21 mouse cellular contexts compared by ENCODE assay signal in the genomic region with DNA sequence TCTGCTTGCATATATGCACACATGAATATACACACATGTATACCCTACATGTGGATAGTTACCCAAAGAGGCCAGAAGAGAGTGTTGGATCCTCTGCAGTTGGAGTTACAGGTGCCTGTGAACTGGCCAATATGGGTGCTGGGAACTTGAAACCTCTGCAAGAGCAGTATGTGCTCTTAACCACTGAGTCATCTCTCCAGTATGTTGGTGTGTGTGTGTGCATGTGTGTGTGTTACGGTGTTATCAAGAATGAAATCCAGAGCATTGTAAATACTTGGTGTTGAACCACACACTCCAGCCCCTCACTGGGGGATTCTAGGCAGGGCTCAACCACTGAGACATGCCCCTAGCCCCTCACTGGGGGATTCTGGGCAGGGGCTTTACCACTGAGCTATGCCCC. TPM values are rescaled to one million over a fixed set of nuclear protein-coding genes. Genes with fewer than 3 reads are reported as not detected.
"Had no signal": no experiment of that assay in that cellular context is flagged by ENCODE, and none has a peak within 500 bp of the region (broad histone marks: within the 10 kb centered on the region; RNA-seq: fewer than 3 reads in every experiment).

No protein-coding gene starts in this region.

- H3K4me3 ChIP-seq: left cerebral cortex, adult 2 months; limb, embryonic 10.5 days; liver, embryonic 13.5 days; lung, embryonic 15.5 days; midbrain, embryonic 10.5 days; myocyte; neural tube, embryonic 15.5 days had no signal

- ATAC-seq: liver, postnatal 0 days had no signal

- H3K9ac ChIP-seq: liver, embryonic 13.5 days; liver, postnatal 0 days; lung, embryonic 15.5 days; neural tube, embryonic 15.5 days had no signal

- H3K4me1 ChIP-seq: limb, embryonic 10.5 days; lung, embryonic 15.5 days; midbrain, embryonic 10.5 days; neural tube, embryonic 15.5 days had no signal

- DNase-seq: kidney, adult 8-10 months; kidney, postnatal 25 days; liver, embryonic 13.5 days; liver, postnatal 0 days; lung, postnatal 36 days; midbrain, embryonic 14.5 days; right cerebral cortex, adult 18-20 months; thymus, adult 2 months; thymus, postnatal 36 days had no signal

- H3K9me3 ChIP-seq: limb, embryonic 10.5 days; liver, embryonic 13.5 days; lung, embryonic 15.5 days; midbrain, embryonic 10.5 days; neural tube, embryonic 15.5 days had no signal

- H3K27me3 ChIP-seq: lung, embryonic 15.5 days had no signal

- H3K4me2 ChIP-seq: lung, embryonic 15.5 days; neural tube, embryonic 15.5 days had no signal

- H3K27ac ChIP-seq: left cerebral cortex, adult 2 months; limb, embryonic 10.5 days; liver, embryonic 13.5 days; lung, embryonic 15.5 days; midbrain, embryonic 10.5 days; neural tube, embryonic 15.5 days had no signal

- H3K36me3 ChIP-seq: limb, embryonic 10.5 days; liver, embryonic 13.5 days; lung, embryonic 15.5 days; midbrain, embryonic 10.5 days; neural tube, embryonic 15.5 days had no signal

RNA-seq across cellular contexts. Expression of a gene that starts 4.6 kb away (rescaled TPM):
- polyA plus RNA-seq: myocyte had no signal

RNA-seq across cellular contexts. Expression of a gene that starts 8.7 kb away (rescaled TPM):
- total RNA-seq: layer of hippocampus, postnatal 25 days; left cerebral cortex, adult 2 months; left cerebral cortex, postnatal 14 days had no signal
- polyA plus RNA-seq: limb, embryonic 10.5 days; midbrain, embryonic 10.5 days; midbrain, embryonic 14.5 days; myocyte; neural tube, embryonic 15.5 days had no signal

RNA-seq across cellular contexts. Expression of a gene that starts 36.0 kb away (rescaled TPM):
- total RNA-seq: layer of hippocampus, postnatal 25 days; left cerebral cortex, adult 2 months; left cerebral cortex, postnatal 14 days; megakaryocyte progenitor cell, adult 5-6 weeks had no signal
- polyA plus RNA-seq: kidney, embryonic 16.5 days; limb, embryonic 10.5 days; limb, embryonic 14.5 days; liver, embryonic 13.5 days; liver, postnatal 0 days; lung, embryonic 15.5 days; midbrain, embryonic 10.5 days; midbrain, embryonic 14.5 days; myocyte; neural tube, embryonic 11.5 days; neural tube, embryonic 15.5 days; thymus, adult 2 months had no signal

RNA-seq across cellular contexts. Expression of a gene that starts 36.0 kb away (rescaled TPM):
- total RNA-seq: layer of hippocampus, postnatal 25 days; left cerebral cortex, adult 2 months; left cerebral cortex, postnatal 14 days; megakaryocyte progenitor cell, adult 5-6 weeks had no signal
- polyA plus RNA-seq: limb, embryonic 10.5 days; limb, embryonic 14.5 days; liver, embryonic 13.5 days had no signal
